Mouse (Mus musculus) neutrophil, adult 5-6 weeks (primary cell): ENCODE measurements around the gene Vmn2r60. TPM values are rescaled to one million over a fixed set of nuclear protein-coding genes. Genes with fewer than 3 reads are reported as not detected.
"Not testable (repeated sequence)": the region's sequence is repeated elsewhere in the genome, so short reads cannot be mapped to it uniquely, and the experiment has no call there.

Source experiments
- ATAC-seq: fragments of 151-379, 151-347 bp; 2 replicates; pipeline ENCODE4 v1.8.0; 2017; ENCODE audit warnings: mild to moderate bottlenecking, moderate TSS enrichment; ENCODE audit not compliant: insufficient number of reproducible peaks, poor library complexity, low FRiP score, severe bottlenecking; ENCODE audit errors: extremely low read depth
- total RNA-seq: library from RNA; stranded (forward); fragments of 200-1000 nt; gene quantifications from 2 replicates; pipeline ENCODE4 v1.2.3, GENCODE M21; 2017

Vmn2r60 gene
- total RNA-seq, result under 0.01 and 0.12 TPM in 2 replicates

DNA sequence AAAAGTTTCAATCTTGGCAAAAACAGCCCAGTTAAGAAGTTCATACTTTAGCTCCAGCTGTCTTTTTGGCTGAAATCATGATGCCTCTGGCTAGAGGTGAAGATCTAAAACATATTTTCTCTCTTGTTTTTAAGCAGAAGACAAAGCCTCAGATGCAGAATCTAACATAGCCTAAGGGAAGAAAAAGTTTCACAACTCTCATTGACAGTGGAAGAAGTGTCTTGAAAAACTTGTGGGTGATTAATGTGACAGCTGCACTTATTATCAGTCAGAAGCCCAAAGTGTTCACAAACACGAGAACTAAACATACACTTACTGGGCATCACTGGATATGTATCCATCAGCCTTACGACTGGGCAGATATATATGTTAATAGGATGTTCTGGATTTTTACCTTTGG lies at the start of gene Vmn2r60:
TSS of gene Vmn2r60 (plus strand) at position 301 of the 400 bp plus-strand sequence.
- ATAC-seq, result no peak

DNA sequence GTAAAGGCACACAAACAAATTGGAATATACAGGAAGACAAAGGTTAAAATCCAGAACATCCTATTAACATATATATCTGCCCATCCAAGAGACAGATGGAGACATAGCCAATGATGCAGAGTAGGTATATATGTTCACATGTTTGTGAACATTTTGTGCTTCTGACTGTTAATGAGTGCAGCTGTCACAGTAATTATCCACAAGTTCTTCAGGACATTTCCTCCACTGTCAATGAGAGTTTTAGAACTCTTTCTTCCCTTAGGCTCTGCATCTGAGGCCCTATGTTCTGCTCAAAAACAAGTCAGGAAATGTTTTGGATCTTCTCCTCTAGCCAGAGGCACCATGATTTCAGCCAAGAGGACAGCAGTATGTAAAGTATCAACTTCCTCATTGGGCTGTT lies 48.6 kb upstream of the Vmn2r60 start, which contains the start of gene Vmn2r59:
TSS of gene Vmn2r59 (minus strand) at position 101 of the 400 bp plus-strand sequence.
- no peak for ATAC-seq

DNA sequence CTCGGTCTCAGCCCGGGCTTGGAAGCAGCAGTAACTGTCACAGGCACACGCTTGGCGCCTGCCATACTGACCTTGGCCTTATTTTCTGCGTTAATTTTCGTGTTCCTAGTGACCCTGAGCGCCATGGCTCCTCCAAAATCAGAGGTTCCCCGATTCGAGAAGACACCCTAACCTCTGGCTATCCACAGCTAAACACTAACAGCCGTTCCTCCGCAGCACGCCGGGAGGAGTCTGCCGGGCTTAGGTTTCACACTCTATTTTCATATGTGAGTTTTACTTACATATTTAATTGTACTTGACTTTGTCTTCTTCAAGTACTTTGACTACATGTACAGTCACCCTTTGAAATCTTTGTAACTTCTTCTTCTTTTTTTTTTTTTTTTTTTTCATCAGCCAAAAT lies 509 bp upstream of the Vmn2r60 start:
- not testable (repeated sequence) for ATAC-seq

Other genes with a start within 250 kb of the Vmn2r60 start
- gene Vmn2r58, start 235.1 kb upstream of the Vmn2r60 start, total RNA-seq, result 0.12 TPM in 1 of 2 replicates, not detected in the other
- under 0.01 and 0.12 TPM in 2 replicates for gene Vmn2r59, start 48.7 kb upstream of the Vmn2r60 start, total RNA-seq
- not detected in 2 replicates for gene Vmn2r61, start 152.3 kb downstream of the Vmn2r60 start, total RNA-seq